Mouse (Mus musculus) bone marrow macrophage, adult 2 months (primary cell): ENCODE measurements around the gene Kat2a. TPM values are rescaled to one million over a fixed set of nuclear protein-coding genes. Genes with fewer than 3 reads are reported as not detected.

Experiments
- H3K27ac ChIP-seq: 2 replicates; pipeline ENCODE4 v1.5.1; 2012; ENCODE audit warnings: low read depth, low read length; ENCODE audit not compliant: insufficient read depth
- H3K4me1 ChIP-seq: 2 replicates; pipeline ENCODE4 v1.6.1; 2012; ENCODE audit warnings: low read length; ENCODE audit not compliant: control insufficient read depth, insufficient read depth
- H3K4me3 ChIP-seq: 2 replicates; pipeline ENCODE4 v1.5.1; 2012; ENCODE audit warnings: mild to moderate bottlenecking, low read length, moderate library complexity; ENCODE audit not compliant: insufficient read depth
- CTCF ChIP-seq: IDR thresholded peaks from 2 replicates; pipeline ENCODE4 v1.5.1; 2012; ENCODE audit warnings: low read depth, mild to moderate bottlenecking, low read length, moderate library complexity
- POLR2A ChIP-seq: IDR thresholded peaks from 2 replicates; pipeline ENCODE4 v1.6.1; 2012; ENCODE audit warnings: mild to moderate bottlenecking, low read depth, low read length, borderline replicate concordance
- polyA plus RNA-seq: library from polyadenylated mRNA; stranded (reverse); fragments of >200 nt; gene quantifications from 2 replicates; pipeline ENCODE4 v1.2.4, GENCODE M21; 2012; ENCODE audit not compliant: missing spikeins, insufficient read depth, insufficient read length

Kat2a gene
- polyA plus RNA-seq, 1 experiment, result 18.9 TPM

- Histone ChIP-seq H3K27ac (peak overlapping the region; percentile 87), H3K4me1 (peaks cover 63% of the 10 kb centered on the region), H3K4me3 (peak overlapping the region; percentile 26)
- TF ChIP-seq CTCF (no peak), POLR2A (no peak)
These were observed 9.7 kb upstream of the Kat2a start for GRCm38 (mm10) chr11:100721776-100722492.

- Histone ChIP-seq H3K4me3 (peak overlapping the region; percentile 28), H3K27ac (peak overlapping the region; percentile 87), H3K4me1 (peaks cover 63% of the 10 kb centered on the region)
- TF ChIP-seq CTCF, result no peak
- TF ChIP-seq POLR2A, result no peak
These were observed 9.0 kb upstream of the Kat2a start for GRCm38 (mm10) chr11:100721254-100721653.

- H3K27ac ChIP-seq, result peak overlapping the region; percentile 87
- peaks cover 56% of the 10 kb centered on the region for H3K4me1 ChIP-seq
- H3K4me3 ChIP-seq, result peak overlapping the region; percentile 28
- TF ChIP-seq CTCF, result no peak
- TF ChIP-seq POLR2A, result no peak
These were observed 8.1 kb upstream of the Kat2a start for GRCm38 (mm10) chr11:100720345-100720744.

- Histone ChIP-seq H3K4me3 (no peak overlapping the region; the same call in 1 of the 2 replicates), H3K4me1 (peaks cover 52% of the 10 kb centered on the region), H3K27ac (peak overlapping the region; percentile 87)
- no peak for TF ChIP-seq CTCF
- no peak for TF ChIP-seq POLR2A
These were observed 7.6 kb upstream of the Kat2a start for GRCm38 (mm10) chr11:100719893-100720292.

- TF ChIP-seq CTCF (no peak), POLR2A (no peak)
- Histone ChIP-seq H3K27ac (peak overlapping the region; percentile 87), H3K4me1 (peaks cover 48% of the 10 kb centered on the region), H3K4me3 (no peak overlapping the region)
These were observed 7.0 kb upstream of the Kat2a start for GRCm38 (mm10) chr11:100719312-100719711.

GRCm38 (mm10) chr11:100718866-100719265 is 6.6 kb upstream of the Kat2a start:
- peak overlapping the region; percentile 54 for H3K27ac ChIP-seq
- no peak overlapping the region for H3K4me3 ChIP-seq
- peaks cover 49% of the 10 kb centered on the region for H3K4me1 ChIP-seq
- TF ChIP-seq POLR2A, result no peak
- TF ChIP-seq CTCF, result no peak

- Histone ChIP-seq H3K27ac (no peak overlapping the region), H3K4me3 (no peak overlapping the region), H3K4me1 (peaks cover 48% of the 10 kb centered on the region)
- no peak for TF ChIP-seq CTCF
These were observed 6.2 kb upstream of the Kat2a start for GRCm38 (mm10) chr11:100718462-100718861.

- TF ChIP-seq CTCF (no peak), POLR2A (no peak)
- Histone ChIP-seq H3K4me3 (no peak overlapping the region), H3K4me1 (peaks cover 44% of the 10 kb centered on the region), H3K27ac (no peak overlapping the region)
These were observed 4.4 kb upstream of the Kat2a start for GRCm38 (mm10) chr11:100716649-100717048.

GRCm38 (mm10) chr11:100714948-100715347 is 2.7 kb upstream of the Kat2a start:
- TF ChIP-seq POLR2A (no peak), CTCF (no peak)
- Histone ChIP-seq H3K27ac (no peak overlapping the region), H3K4me1 (peaks cover 41% of the 10 kb centered on the region), H3K4me3 (no peak overlapping the region)

GRCm38 (mm10) chr11:100714534-100714915 is 2.3 kb upstream of the Kat2a start:
- H3K4me3 ChIP-seq, result peak overlapping the region; percentile 51

More at GRCm38 (mm10) chr11:100714534-100714915, 2.3 kb upstream of the Kat2a start:
- Histone ChIP-seq H3K27ac (peak overlapping the region; percentile 55), H3K4me1 (peaks cover 37% of the 10 kb centered on the region)
- TF ChIP-seq POLR2A (no peak), CTCF (peak; percentile 76)
